In the genomic region with DNA sequence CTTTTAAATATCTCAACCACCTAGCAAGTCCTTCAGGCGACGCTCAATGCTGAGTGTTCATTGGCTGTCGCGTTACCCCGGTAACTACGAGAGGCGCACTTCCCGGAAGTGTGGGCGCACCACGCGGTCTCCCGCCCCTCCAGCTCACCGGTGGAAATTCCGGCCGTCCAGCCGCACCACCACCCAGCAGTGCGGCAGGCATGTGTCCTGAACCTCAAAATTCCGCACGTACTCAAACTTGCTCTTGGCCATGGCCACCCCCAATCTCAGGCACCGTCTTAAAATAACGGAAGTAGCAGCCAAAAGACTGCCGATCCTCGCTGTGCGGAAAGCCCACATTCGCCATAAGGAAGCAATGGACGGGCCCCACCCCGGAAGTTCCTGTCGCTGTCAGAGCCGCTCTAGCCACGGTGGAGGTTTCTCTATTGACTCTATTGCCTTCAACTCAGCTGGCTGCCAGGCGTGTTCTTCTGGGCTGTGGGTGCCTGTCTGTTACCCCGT, we compare ENCODE assay signal across 8 mouse cellular contexts. TPM values are rescaled to one million over a fixed set of nuclear protein-coding genes. Genes with fewer than 3 reads are reported as not detected.
DNase-seq lines count a peak whose midpoint lies in the region; ATAC-seq and TF ChIP-seq lines count a peak whose summit lies in the region.

A gene (minus strand): TSS at position 368 of the 501 bp plus-strand sequence.

- H3K9ac ChIP-seq in ES-E14 (ENCODE audit: insufficient read depth, low read depth, low read length, poor library complexity, severe bottlenecking): peak within 1 kb of the TSS; percentile 84
- H3K9ac ChIP-seq in forebrain, embryonic 16.5 days (replicated peaks; ENCODE audit: low read depth, low read length): peak within 1 kb of the TSS; percentile 67
- H3K9ac ChIP-seq in lung, embryonic 14.5 days: peak within 1 kb of the TSS; percentile 54

- in situ Hi-C loops in ES-E14 (cut with MboI; ENCODE audit: low sequenced_read_pairs in 2 of 2, unreplicated experiment in 2 of 2): no loop called here

- TF ChIP-seq CTCF in layer of hippocampus, adult 2 months (conservative IDR thresholded peaks at IDR 0.05): 0 out of 2 replicates have a peak, but pooled peaks have one; percentile 4
- no peak for TF ChIP-seq CTCF in lung, embryonic 14.5 days (IDR thresholded peaks at IDR 0.05; ENCODE audit: low read depth)
- no peak for TF ChIP-seq CTCF in olfactory bulb, adult 2 months (IDR thresholded peaks at IDR 0.05; ENCODE audit: insufficient read depth, low read depth, low read length)
- TF ChIP-seq CTCF in thymus, adult 2 months (IDR thresholded peaks at IDR 0.05; ENCODE audit: borderline replicate concordance, control insufficient read depth, extremely low read depth, insufficient read depth, low read length, poor library complexity): peak; percentile 40; the same call in 1 of the 2 replicates

- H3K4me3 ChIP-seq in ES-E14 (ENCODE audit: insufficient read depth in 1 of 2, low read depth in 1 of 2, low read length in 2 of 2, poor library complexity in 1 of 2, severe bottlenecking in 1 of 2): peak within 1 kb of the TSS; percentile 81 to 83
- H3K4me3 ChIP-seq in forebrain, embryonic 16.5 days (replicated peaks; ENCODE audit: low read length): peak within 1 kb of the TSS; percentile 86
- peak within 1 kb of the TSS; percentile 97 for H3K4me3 ChIP-seq in layer of hippocampus, adult 2 months
- H3K4me3 ChIP-seq in lung, embryonic 14.5 days (ENCODE audit: low read depth, low read length): peak within 1 kb of the TSS; percentile 64
- H3K4me3 ChIP-seq in olfactory bulb, adult 2 months (ENCODE audit: insufficient read depth, low read depth, low read length): peak within 1 kb of the TSS; percentile 79
- peak within 1 kb of the TSS; percentile 89 for H3K4me3 ChIP-seq in thymus, adult 2 months (ENCODE audit: control insufficient read depth, insufficient read depth, low read length)

- intact Hi-C loops in heart, postnatal 36 days (cut with DNase I): no loop called here

- no peaks in the 10 kb centered on the region for H3K9me3 ChIP-seq in ES-E14 (ENCODE audit: control insufficient read depth, insufficient read depth, low read depth, low read length)
- H3K9me3 ChIP-seq in forebrain, embryonic 16.5 days (ENCODE audit: control insufficient read depth, low read length): no peaks in the 10 kb centered on the region
- H3K9me3 ChIP-seq in lung, embryonic 14.5 days (ENCODE audit: low read depth, low read length): no peaks in the 10 kb centered on the region

- H3K4me1 ChIP-seq in ES-E14 (ENCODE audit: control insufficient read depth in 2 of 2, insufficient read depth in 2 of 2, low read length in 2 of 2, poor library complexity in 1 of 2): peaks cover 0 to 3% of the 10 kb centered on the region in 2 experiments; a peak in 1 of 4 replicates
- 0 out of 2 replicates have a peak, but pooled peaks cover 3% of the 10 kb centered on the region for H3K4me1 ChIP-seq in forebrain, embryonic 16.5 days (replicated peaks; ENCODE audit: control insufficient read depth, insufficient read depth, low read length)
- H3K4me1 ChIP-seq in lung, embryonic 14.5 days (ENCODE audit: insufficient read depth): no peaks in the 10 kb centered on the region
- no peaks in the 10 kb centered on the region for H3K4me1 ChIP-seq in olfactory bulb, adult 2 months (ENCODE audit: control insufficient read depth, insufficient read depth, low read length)
- H3K4me1 ChIP-seq in thymus, adult 2 months (replicated peaks; ENCODE audit: control insufficient read depth, insufficient read depth, low read length): no peaks in the 10 kb centered on the region

- 0% methylated on average over 32 of the region's 32 CpGs for WGBS in forebrain, embryonic 16.5 days
- WGBS in lung, embryonic 14.5 days: 1% methylated on average over 32 of the region's 32 CpGs
- whole genome bisulfite sequencing in olfactory bulb, adult 2 months: under 1% methylated on average over 32 of the region's 32 CpGs
- under 1% methylated on average over 32 of the region's 32 CpGs for WGBS in thymus, adult 2 months

- H3K27ac ChIP-seq in ES-E14 (ENCODE audit: insufficient read depth, low read depth, low read length, poor library complexity, severe bottlenecking): peak within 1 kb of the TSS; percentile 76
- H3K27ac ChIP-seq in forebrain, embryonic 16.5 days (ENCODE audit: low read length): peak within 1 kb of the TSS; percentile 57; the same call in 1 of the 2 replicates
- H3K27ac ChIP-seq in layer of hippocampus, adult 2 months: peak within 1 kb of the TSS; percentile 93
- H3K27ac ChIP-seq in lung, embryonic 14.5 days (ENCODE audit: low read depth): peak within 1 kb of the TSS; percentile 54; the same call in 1 of the 2 replicates
- H3K27ac ChIP-seq in olfactory bulb, adult 2 months (ENCODE audit: insufficient read depth, low read depth, low read length): peak within 1 kb of the TSS; percentile 52; the same call in 1 of the 2 replicates
- no peak within 1 kb of the TSS; the same call in 1 of the 2 replicates for H3K27ac ChIP-seq in thymus, adult 2 months (ENCODE audit: control insufficient read depth, insufficient read depth, low read length)

- peak; percentile 69 for TF ChIP-seq POLR2A in olfactory bulb, adult 2 months (IDR thresholded peaks at IDR 0.05; ENCODE audit: insufficient read depth, low read depth, low read length)
- TF ChIP-seq POLR2A in thymus, adult 2 months (IDR thresholded peaks at IDR 0.05; ENCODE audit: control insufficient read depth, extremely low read depth, insufficient read depth, low read length, poor library complexity): no peak

- DNase-seq in ES-E14 (ENCODE audit: low read depth, low spot score): peak; percentile 88
- peak; percentile 86 for DNase-seq in cerebellum, adult 11-12 months
- peak; percentile 89 to 95 for DNase-seq in heart, postnatal 36 days
- DNase-seq in layer of hippocampus, adult 2 months (ENCODE audit: low spot score in 2 of 2): peak; percentile 90 to 92
- peak; percentile 98 for DNase-seq in lung, embryonic 14.5 days
- peak; percentile 90 for DNase-seq in thymus, adult 2 months

- H3K27me3 ChIP-seq in forebrain, embryonic 16.5 days (replicated peaks; ENCODE audit: control insufficient read depth, insufficient read depth, low read length): no peaks in the 10 kb centered on the region
- H3K27me3 ChIP-seq in lung, embryonic 14.5 days (ENCODE audit: insufficient read depth, low read length): no peaks in the 10 kb centered on the region
- H3K27me3 ChIP-seq in thymus, adult 2 months (ENCODE audit: control insufficient read depth, insufficient read depth, low read length): no peaks in the 10 kb centered on the region

- peaks cover 5% of the 10 kb centered on the region for H3K36me3 ChIP-seq in ES-E14 (ENCODE audit: control insufficient read depth, insufficient read depth, low read length, poor library complexity, severe bottlenecking)
- H3K36me3 ChIP-seq in forebrain, embryonic 16.5 days (ENCODE audit: control insufficient read depth, insufficient read depth): no peaks in the 10 kb centered on the region
- peaks cover 12% of the 10 kb centered on the region; the same call in 1 of the 2 replicates for H3K36me3 ChIP-seq in lung, embryonic 14.5 days (ENCODE audit: insufficient read depth)
- no peaks in the 10 kb centered on the region for H3K36me3 ChIP-seq in thymus, adult 2 months (ENCODE audit: control insufficient read depth, insufficient read depth, low read length)

- peak; percentile 99 for ATAC-seq in forebrain, embryonic 16.5 days
- ATAC-seq in lung, embryonic 14.5 days (ENCODE audit: insufficient read depth): peak; percentile 99

- H3K4me2 ChIP-seq in forebrain, embryonic 16.5 days (ENCODE audit: low read length): peak within 1 kb of the TSS; percentile 57
- peak within 1 kb of the TSS; percentile 66 for H3K4me2 ChIP-seq in lung, embryonic 14.5 days

TF ChIP-seq in ES-E14, 5 proteins besides CTCF, POLR2A, EP300 and RAD21:
- TF ChIP-seq ZC3H11A (IDR thresholded peaks at IDR 0.05; ENCODE audit: borderline replicate concordance, low read depth, low read length): no peak
- TF ChIP-seq MAFK (IDR thresholded peaks at IDR 0.05; ENCODE audit: insufficient read depth, low read depth, low read length): no peak
- no peak for TF ChIP-seq ZNF384 (IDR thresholded peaks at IDR 0.05; ENCODE audit: low read depth, low read length)
- TF ChIP-seq CHD2 (IDR thresholded peaks at IDR 0.05; ENCODE audit: low read depth, low read length): peak; percentile 26; the same call in 1 of the 2 replicates
- TF ChIP-seq HCFC1 (IDR thresholded peaks at IDR 0.05; ENCODE audit: borderline replicate concordance, insufficient read depth, low read length): peak; percentile 77
TF ChIP-seq in ES-E14: peak in this region for 2.

RNA-seq across cellular contexts. Expression of the gene that starts here (rescaled TPM):
- 22.8 and 25.7 TPM in 2 replicates for total RNA-seq in ES-E14 (2012; rRNA removed)
- 10.0 and 10.2 TPM in 2 replicates for polyA plus RNA-seq in forebrain, embryonic 16.5 days (2015; fragmentation: Nextera tagmentation; extraction: Ambion mirVana)
- 1 to 10 TPM; 5.4 TPM for total RNA-seq in heart, postnatal 36 days (2021)
- 10 to 100 TPM in 1 of 2 experiments, 1 to 10 TPM in 1; 9.4 to 12.2 TPM for total RNA-seq in layer of hippocampus, adult 2 months (2021)
- 11.6 and 14.1 TPM in 2 replicates for polyA plus RNA-seq in lung, embryonic 14.5 days (2014; fragmentation: Nextera tagmentation; extraction: Ambion mirVana)
- not detected in 2 replicates for polyA plus RNA-seq in olfactory bulb, adult 2 months (2012; ENCODE audit: insufficient read depth, insufficient read length, low replicate concordance, missing spikeins)
- 9.1 and 11.4 TPM in 2 replicates for polyA plus RNA-seq in thymus, adult 2 months (2012; rRNA removed)

Comparison
In these comparisons a context has a peak if more than half of its experiments do, and no peak if none do; other contexts are left out.
1. RNA of the gene that starts here (polyA plus RNA-seq): 11.6 to 14.1 TPM in lung, embryonic 14.5 days, 9.1 to 11.4 TPM in thymus, adult 2 months and 10.0 to 10.2 TPM in forebrain, embryonic 16.5 days; not detected in olfactory bulb, adult 2 months; every median in the first group is over 10 times any median in the second.
2. CTCF ChIP-seq: peak in layer of hippocampus, adult 2 months (single experiment) and thymus, adult 2 months (single experiment); none in lung, embryonic 14.5 days (single experiment) and olfactory bulb, adult 2 months (single experiment).
3. Peak in every context shown above with its lines, with median percentiles within 50 percentile points of each other: DNase-seq, H3K4me3 ChIP-seq and H3K9ac ChIP-seq.